Mouse (Mus musculus) embryonic facial prominence, embryonic 12.5 days (tissue): Measurements from ENCODE around the gene Dlg4. TPM values are rescaled to one million over a fixed set of nuclear protein-coding genes. Genes with fewer than 3 reads are reported as not detected.

ENCODE experiments used
- ATAC-seq: fragments of 200-750 bp; cut with Nextera tagmentation; 2 replicates; pipeline ENCODE4 v1.8.0; 2017; ENCODE audit not compliant: insufficient number of reproducible peaks, insufficient read depth, low FRiP score, low TSS enrichment
- H3K27ac ChIP-seq: fragments of 300-500 bp; sonication (generic); 2 replicates; pipeline ENCODE4 v1.5.1; 2016; ENCODE audit warnings: mild to moderate bottlenecking
- H3K27me3 ChIP-seq: fragments of 300-500 bp; sonication (generic); 2 replicates; pipeline ENCODE4 v1.6.1; 2016; ENCODE audit warnings: mild to moderate bottlenecking, moderate library complexity
- H3K36me3 ChIP-seq: fragments of 300-500 bp; sonication (generic); 2 replicates; pipeline ENCODE4 v1.6.1; 2016; ENCODE audit warnings: mild to moderate bottlenecking
- H3K4me1 ChIP-seq: fragments of 300-500 bp; sonication (generic); 2 replicates; pipeline ENCODE4 v1.6.1; 2016
- H3K4me2 ChIP-seq: fragments of 300-500 bp; sonication (generic); replicated peaks from 2 replicates; pipeline ENCODE4 v1.6.1; 2016; ENCODE audit warnings: mild to moderate bottlenecking, moderate library complexity
- H3K4me3 ChIP-seq: fragments of 300-500 bp; sonication (generic); 2 replicates; pipeline ENCODE4 v1.5.1; 2016; ENCODE audit warnings: mild to moderate bottlenecking
- H3K9ac ChIP-seq: fragments of 300-500 bp; sonication (generic); 2 replicates; pipeline ENCODE4 v1.6.1; 2016; ENCODE audit warnings: mild to moderate bottlenecking, moderate library complexity
- H3K9me3 ChIP-seq: fragments of 300-500 bp; sonication (generic); 2 replicates; pipeline ENCODE4 v1.6.1; 2016; ENCODE audit warnings: mild to moderate bottlenecking, moderate library complexity
- WGBS: fragments of 180-500 bp; shearing (Covaris S2); methylation state at CpG from one replicate; pipeline ENCODE4 v1.1.7; 2016; 5-methylcytosine and 5-hydroxymethylcytosine counted together
- microRNA counts: library from miRNA; unstranded; fragments of <30 nt; microRNA quantifications from one replicate; lab custom pipeline; 2017
- microRNA-seq: library from miRNA; unstranded; fragments of <30 nt; microRNA quantifications from one replicate; pipeline ENCODE4, GENCODE M21; 2017
- polyA plus RNA-seq: library from polyadenylated mRNA; unstranded; fragments of >200 nt; fragmentation: Nextera tagmentation; extraction: Ambion mirVana; gene quantifications from 2 replicates; pipeline ENCODE4 v1.2.1, GENCODE M21; 2016

Gene Dlg4
- polyA plus RNA-seq, 1 experiment from 2014 or later = 12.6 TPM

DNA sequence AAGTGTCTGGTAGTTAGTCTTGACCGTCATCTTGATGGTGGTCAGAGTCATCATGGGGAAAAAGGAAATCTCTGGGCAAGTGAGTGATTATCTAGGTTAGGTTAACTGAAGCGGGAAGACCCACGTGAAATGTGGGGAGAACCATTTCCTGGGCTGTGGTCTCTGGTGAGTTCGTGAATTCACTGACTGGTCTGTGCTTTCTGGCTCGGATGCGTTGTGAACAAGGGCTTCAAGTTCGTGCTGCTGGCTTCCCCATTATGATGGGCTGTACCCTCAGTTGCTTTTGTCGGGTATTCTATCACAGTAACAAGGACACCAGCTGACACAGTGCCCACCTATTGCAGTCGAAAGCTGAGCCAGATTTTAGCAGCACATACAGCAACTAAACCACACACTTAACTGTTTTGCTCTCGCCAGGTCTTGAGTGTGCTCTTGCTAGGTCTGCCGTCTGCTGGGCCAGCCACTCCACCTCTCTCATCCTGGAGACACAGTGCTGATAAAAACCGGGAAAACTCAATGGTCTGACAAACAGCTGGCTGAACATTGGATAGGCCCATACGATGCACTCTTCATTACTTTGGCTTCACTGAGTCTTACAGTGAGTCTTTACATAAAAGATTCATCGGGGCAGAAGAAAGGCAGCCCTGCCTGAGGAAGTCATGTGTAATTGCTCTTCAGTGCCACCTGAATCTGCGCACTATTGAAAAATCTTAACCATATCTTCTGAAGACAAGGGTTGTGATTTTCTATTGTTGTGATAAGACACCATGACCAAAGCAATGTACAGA, 64.3 kb downstream of the Dlg4 start:
- H3K27ac ChIP-seq = no peak overlapping the region
- no peak overlapping the region for H3K4me3 ChIP-seq
- no peak overlapping the region for H3K9ac ChIP-seq
- H3K27me3 ChIP-seq = no peaks in the 10 kb centered on the region
- no peaks in the 10 kb centered on the region for H3K36me3 ChIP-seq
- WGBS = 81% methylated on average over 15 of the region's 15 CpGs
- no peak for ATAC-seq
- H3K9me3 ChIP-seq = no peaks in the 10 kb centered on the region
- H3K4me1 ChIP-seq = no peaks in the 10 kb centered on the region
- no peak overlapping the region for H3K4me2 ChIP-seq

DNA sequence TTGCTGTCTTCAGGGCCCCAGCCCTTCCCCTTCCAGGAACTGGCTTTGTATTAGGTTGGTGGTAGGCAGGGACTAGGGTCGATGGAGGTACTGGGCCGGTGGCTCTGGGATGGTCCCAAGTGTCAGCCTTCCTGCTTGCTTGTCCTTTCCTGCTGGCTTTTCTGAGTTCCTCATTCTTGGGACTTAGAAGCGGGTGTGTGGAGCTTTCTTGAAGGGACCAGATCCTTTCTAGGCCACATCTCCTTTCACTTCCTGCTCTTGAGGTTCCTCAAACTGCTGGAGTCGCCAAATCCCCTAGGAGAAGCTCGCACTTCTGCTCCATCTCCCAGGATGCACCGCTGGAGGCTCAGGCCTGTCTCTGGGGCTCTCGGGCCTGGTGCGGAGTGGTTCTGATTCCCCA, 67.8 kb downstream of the Dlg4 start:
- no peak overlapping the region for H3K27ac ChIP-seq
- H3K9ac ChIP-seq = no peak overlapping the region
- no peak for ATAC-seq
- WGBS = 79% methylated on average over 8 of the region's 8 CpGs
- H3K4me1 ChIP-seq = no peaks in the 10 kb centered on the region
- no peaks in the 10 kb centered on the region for H3K36me3 ChIP-seq
- H3K4me3 ChIP-seq = no peak overlapping the region
- H3K27me3 ChIP-seq = no peaks in the 10 kb centered on the region
- no peaks in the 10 kb centered on the region for H3K9me3 ChIP-seq
- H3K4me2 ChIP-seq = no peak overlapping the region

DNA sequence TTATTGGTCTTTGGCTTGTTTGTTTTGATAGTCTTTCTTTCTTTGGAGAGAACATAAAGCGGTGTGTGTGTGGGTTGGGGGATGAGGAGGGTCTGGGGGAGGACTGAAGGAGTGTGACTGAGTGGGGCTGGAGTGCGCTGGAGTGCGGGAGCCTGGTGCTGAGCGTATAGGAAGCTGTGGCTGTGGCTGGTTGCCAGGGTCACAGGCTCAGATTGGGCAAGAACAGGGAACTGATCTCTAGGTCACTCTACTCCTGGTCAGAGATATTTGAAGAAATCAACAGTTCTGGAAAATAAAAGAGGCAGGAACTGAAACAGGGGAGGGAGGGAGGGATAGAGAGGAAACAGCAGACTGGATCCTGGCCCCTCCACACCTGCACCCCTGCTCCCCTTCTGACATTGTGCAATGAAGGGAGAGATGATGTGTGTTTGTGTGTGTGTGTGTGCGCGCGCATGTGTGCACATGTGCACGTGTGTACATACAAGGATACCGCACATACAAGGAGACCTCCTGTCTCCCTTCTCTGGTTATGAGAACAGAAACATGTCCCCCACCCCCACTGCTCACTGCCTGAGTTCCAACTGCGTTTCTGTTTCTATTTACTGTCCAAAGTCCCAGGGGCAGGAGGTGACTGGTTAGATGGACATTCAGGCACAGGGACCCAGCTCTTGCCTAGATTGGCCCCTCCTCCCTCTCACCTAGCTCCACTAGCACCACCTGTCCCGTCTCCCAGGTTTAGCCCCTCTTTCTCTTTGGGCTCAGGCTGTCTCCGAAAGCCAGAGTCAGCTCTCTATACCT, 75.4 kb downstream of the Dlg4 start, which contains the start of gene Asgr2:
Gene Asgr2 (plus strand): TSS at position 659 of the 798 bp plus-strand sequence.
- H3K27ac ChIP-seq = no peak within 1 kb of the TSS
- no peak within 1 kb of the TSS for H3K4me3 ChIP-seq
- 76% methylated on average over 12 of the region's 12 CpGs for WGBS
- H3K4me2 ChIP-seq = no peak within 1 kb of the TSS
- H3K36me3 ChIP-seq = no peaks in the 10 kb centered on the region
- no peak for ATAC-seq
- no peaks in the 10 kb centered on the region for H3K27me3 ChIP-seq
- H3K9me3 ChIP-seq = no peaks in the 10 kb centered on the region
- no peak within 1 kb of the TSS for H3K9ac ChIP-seq
- no peaks in the 10 kb centered on the region for H3K4me1 ChIP-seq

MicroRNAs within 50 kb of the gene (microRNA counts, 519-probe panel; counts per million panel counts)
- microRNA mmu-miR-324-3p (lab: Ali Mortazavi, UCI) = 460 counts per million, percentile 65 among the panel's probes with 10 or more counts
- 3,757 counts per million, percentile 75 among the panel's probes with 10 or more counts for microRNA mmu-miR-324-5p (lab: Ali Mortazavi, UCI)

Small RNAs within 50 kb of the gene (microRNA-seq; reads per million reads assigned to microRNA genes)
- gene Gm44349 = not detected
- 4,079 reads per million, percentile 88 among the genes with 10 or more reads in this experiment for gene Mir324

Other genes with a start within 250 kb of the Dlg4 start
- gene Chrnb1, start 221.0 kb upstream of the Dlg4 start, polyA plus RNA-seq = 11.1 and 11.9 TPM in 2 replicates
- gene Fgf11, start 215.1 kb upstream of the Dlg4 start, polyA plus RNA-seq = 1.7 and 2.2 TPM in 2 replicates
- gene Tmem102, start 211.3 kb upstream of the Dlg4 start, polyA plus RNA-seq = 2.9 and 3.0 TPM in 2 replicates
- gene Gm39566, start 201.6 kb upstream of the Dlg4 start, polyA plus RNA-seq = not detected in 2 replicates
- not detected in 2 replicates for gene Spem2, start 198.5 kb upstream of the Dlg4 start, polyA plus RNA-seq
- gene Spem1, start 194.8 kb upstream of the Dlg4 start, polyA plus RNA-seq = 0.29 and 0.58 TPM in 2 replicates
- gene Nlgn2, start 179.2 kb upstream of the Dlg4 start, polyA plus RNA-seq = 13.0 and 13.1 TPM in 2 replicates
- gene Tmem256, start 178.4 kb upstream of the Dlg4 start, polyA plus RNA-seq = 351 and 399 TPM in 2 replicates
- 122 and 127 TPM in 2 replicates for gene Plscr3, start 170.6 kb upstream of the Dlg4 start, polyA plus RNA-seq
- 2.4 and 2.5 TPM in 2 replicates for gene Tnk1, start 158.2 kb upstream of the Dlg4 start, polyA plus RNA-seq
- not detected in 2 replicates for gene Tmem95, start 138.9 kb upstream of the Dlg4 start, polyA plus RNA-seq
- gene Kctd11, start 135.5 kb upstream of the Dlg4 start, polyA plus RNA-seq = 2.9 and 3.0 TPM in 2 replicates
- 0.83 and 1.3 TPM in 2 replicates for gene Acap1, start 121.4 kb upstream of the Dlg4 start, polyA plus RNA-seq
- gene 2810408A11Rik, start 116.0 kb upstream of the Dlg4 start, polyA plus RNA-seq = 21.4 and 23.6 TPM in 2 replicates
- 14.2 and 15.9 TPM in 2 replicates for gene Neurl4, start 115.9 kb upstream of the Dlg4 start, polyA plus RNA-seq
- gene Gps2, start 103.1 kb upstream of the Dlg4 start, polyA plus RNA-seq = 84.8 and 92.0 TPM in 2 replicates
- 1,661 and 1,669 TPM in 2 replicates for gene Eif5a, start 95.0 kb upstream of the Dlg4 start, polyA plus RNA-seq
- 10.7 and 11.4 TPM in 2 replicates for gene Ybx2, start 81.1 kb upstream of the Dlg4 start, polyA plus RNA-seq
- 34.2 and 36.1 TPM in 2 replicates for gene Slc2a4, start 68.8 kb upstream of the Dlg4 start, polyA plus RNA-seq
- 29.6 and 32.2 TPM in 2 replicates for gene Cldn7, start 52.2 kb upstream of the Dlg4 start, polyA plus RNA-seq
- gene Ctdnep1, start 35.8 kb upstream of the Dlg4 start, polyA plus RNA-seq = 32.4 and 32.8 TPM in 2 replicates
- gene Elp5, start 34.4 kb upstream of the Dlg4 start, polyA plus RNA-seq = 123 and 130 TPM in 2 replicates
- gene Gabarap, start 25.8 kb upstream of the Dlg4 start, polyA plus RNA-seq = 463 and 471 TPM in 2 replicates
- 95.1 and 99.1 TPM in 2 replicates for gene Phf23, start 21.2 kb upstream of the Dlg4 start, polyA plus RNA-seq
- gene Dvl2, start 16.3 kb upstream of the Dlg4 start, polyA plus RNA-seq = 67.2 and 70.3 TPM in 2 replicates
- 66.8 and 70.4 TPM in 2 replicates for gene Acadvl, start 1.5 kb upstream of the Dlg4 start, polyA plus RNA-seq
- gene Asgr1, start 37.1 kb downstream of the Dlg4 start, polyA plus RNA-seq = 0.51 and 0.83 TPM in 2 replicates
- gene Asgr2, start 75.7 kb downstream of the Dlg4 start, polyA plus RNA-seq = not detected in 2 replicates
- gene Mgl2, start 113.4 kb downstream of the Dlg4 start, polyA plus RNA-seq = 0.41 TPM in 1 of 2 replicates, not detected in the other
- 0.29 TPM in 1 of 2 replicates, not detected in the other for gene Clec10a, start 139.3 kb downstream of the Dlg4 start, polyA plus RNA-seq
- 1.5 and 2.0 TPM in 2 replicates for gene Slc16a11, start 195.8 kb downstream of the Dlg4 start, polyA plus RNA-seq
- gene Slc16a13, start 204.1 kb downstream of the Dlg4 start, polyA plus RNA-seq = 12.8 and 13.3 TPM in 2 replicates
- 10.7 and 10.8 TPM in 2 replicates for gene Bcl6b, start 212.9 kb downstream of the Dlg4 start, polyA plus RNA-seq
- 193 and 202 TPM in 2 replicates for gene 0610010K14Rik, start 221.0 kb downstream of the Dlg4 start, polyA plus RNA-seq
- 9.9 and 13.2 TPM in 2 replicates for gene Gm21988, start 222.9 kb downstream of the Dlg4 start, polyA plus RNA-seq
- gene Rnasek, start 222.9 kb downstream of the Dlg4 start, polyA plus RNA-seq = 136 and 148 TPM in 2 replicates
- 2.9 and 4.0 TPM in 2 replicates for gene Alox12, start 238.4 kb downstream of the Dlg4 start, polyA plus RNA-seq